Mouse (Mus musculus): ENCODE results near the gene Rfc1.
A peak's percentile ranks its signal among the peaks of the same experiment; 100 is the strongest.
"Not testable (repeated sequence)": the region's sequence is repeated elsewhere in the genome, so short reads cannot be mapped to it uniquely, and the experiment has no call there.

Rfc1 gene

DNA sequence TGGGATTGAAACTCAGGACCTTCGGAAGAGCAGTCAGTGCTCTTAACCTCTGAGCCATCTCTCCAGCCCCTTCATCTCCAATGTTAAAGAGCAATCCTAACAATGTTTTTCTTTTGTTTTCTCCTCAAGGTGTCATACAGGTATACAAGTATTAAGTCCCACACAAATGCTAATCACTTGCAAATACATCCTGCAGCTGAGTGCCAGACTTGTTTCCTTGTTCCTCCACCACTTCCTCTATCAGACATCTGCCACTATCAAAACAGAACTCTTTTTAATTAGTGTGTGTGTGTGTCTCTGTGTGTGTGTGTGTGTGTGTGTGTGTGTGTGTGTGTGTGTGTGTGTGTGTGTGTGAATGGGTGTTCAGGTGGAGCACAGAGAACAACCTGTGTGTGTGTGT is 35.8 kb downstream of the Rfc1 start:
- not testable (repeated sequence) for DNase-seq (ENCODE audit: low spot score)

DNA sequence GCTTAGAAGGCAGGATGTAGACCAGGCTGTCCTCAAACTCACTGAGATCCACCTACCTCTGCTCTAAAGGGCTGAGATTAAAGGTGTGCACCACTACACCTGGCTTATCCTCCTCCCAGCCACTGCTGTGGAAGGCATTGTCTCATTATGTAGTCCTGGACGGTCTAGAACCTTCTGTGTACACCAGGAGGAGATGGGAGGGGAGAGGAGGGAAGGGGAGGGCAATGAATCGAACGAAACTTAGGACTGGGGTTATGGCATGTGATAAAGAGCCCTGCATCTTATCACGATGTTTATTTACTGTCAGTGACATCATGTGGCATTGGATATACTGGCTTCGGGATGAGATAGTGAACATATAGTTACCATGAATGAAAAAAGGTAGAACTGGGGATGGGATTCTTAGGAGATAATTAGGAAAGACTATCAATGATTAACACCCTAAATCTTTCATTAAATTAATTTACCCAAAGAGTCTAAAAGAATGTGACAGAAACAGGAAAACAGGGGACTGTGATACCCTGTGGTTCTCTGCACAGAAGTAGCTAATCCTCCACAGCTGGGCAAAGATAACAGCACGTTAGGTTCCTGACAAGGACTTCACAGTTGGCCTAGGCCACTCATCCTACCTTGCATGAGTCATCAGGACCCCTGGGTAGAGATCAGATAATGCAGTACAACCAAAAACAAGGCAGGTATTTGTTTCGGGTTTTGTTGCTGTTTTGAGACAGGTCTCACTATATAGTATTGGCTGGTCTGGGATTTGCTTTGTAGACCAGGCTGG is 37.1 kb downstream of the Rfc1 start:
- no peak for DNase-seq (ENCODE audit: low spot score)

DNA sequence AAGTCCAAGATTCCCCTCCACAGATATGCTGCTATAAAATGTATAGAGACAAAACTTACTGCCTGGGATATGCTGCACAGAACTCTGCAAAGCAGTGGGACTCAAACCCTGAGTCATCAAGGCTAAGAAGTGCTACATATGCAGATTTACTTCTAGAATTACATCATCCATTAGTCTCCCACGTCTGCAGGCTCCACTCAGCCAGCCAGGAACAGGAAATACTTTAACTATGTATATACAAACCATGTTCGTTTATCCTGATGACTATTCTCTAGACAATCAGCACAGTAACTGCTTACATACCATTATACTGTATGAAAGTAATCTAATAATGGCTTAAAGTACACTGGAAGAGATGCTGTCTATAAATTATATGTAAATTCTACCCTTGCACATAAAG is 41.2 kb downstream of the Rfc1 start:
- DNase-seq (ENCODE audit: low spot score), result peak; percentile 7

DNA sequence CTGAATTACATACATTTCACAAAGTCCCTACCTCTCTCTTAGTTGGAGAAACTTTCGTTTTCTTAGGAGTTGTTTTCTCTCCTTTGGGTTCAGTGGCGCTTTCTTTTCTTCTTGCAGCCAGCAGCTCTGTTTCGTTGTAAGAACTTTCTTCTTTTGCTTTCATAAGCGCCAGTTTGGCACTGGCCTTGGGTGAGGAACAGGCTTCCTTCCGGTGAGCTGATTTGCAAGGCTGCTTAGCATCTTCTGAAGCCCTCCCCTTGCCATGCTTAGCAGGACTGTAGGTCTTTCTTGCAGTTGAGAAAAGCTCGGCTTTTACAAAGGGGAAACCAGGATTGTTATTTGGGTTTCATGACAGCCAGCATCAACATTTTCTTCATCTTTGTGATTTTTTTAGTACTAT is 41.8 kb downstream of the Rfc1 start:
- no peak for DNase-seq (ENCODE audit: low spot score)

DNA sequence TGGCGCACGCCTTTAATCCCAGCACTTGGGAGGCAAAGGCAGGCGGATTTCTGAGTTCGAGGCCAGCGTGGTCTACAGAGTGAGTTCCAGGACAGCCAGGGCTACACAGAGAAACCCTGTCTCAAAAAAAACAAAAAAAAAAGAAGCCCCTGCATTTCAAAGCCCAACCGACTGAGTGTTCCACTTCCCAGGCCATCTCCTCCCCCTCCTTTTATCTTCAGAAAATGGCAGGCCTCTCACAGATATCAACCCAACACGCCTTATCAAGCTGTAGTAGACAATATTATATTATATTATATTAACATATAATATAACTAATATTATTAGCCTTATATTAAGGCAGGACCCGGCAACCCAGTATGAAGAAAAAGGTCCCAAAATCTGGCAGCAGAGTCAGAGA is 46.5 kb downstream of the Rfc1 start:
- not testable (repeated sequence) for DNase-seq (ENCODE audit: low spot score)

DNA sequence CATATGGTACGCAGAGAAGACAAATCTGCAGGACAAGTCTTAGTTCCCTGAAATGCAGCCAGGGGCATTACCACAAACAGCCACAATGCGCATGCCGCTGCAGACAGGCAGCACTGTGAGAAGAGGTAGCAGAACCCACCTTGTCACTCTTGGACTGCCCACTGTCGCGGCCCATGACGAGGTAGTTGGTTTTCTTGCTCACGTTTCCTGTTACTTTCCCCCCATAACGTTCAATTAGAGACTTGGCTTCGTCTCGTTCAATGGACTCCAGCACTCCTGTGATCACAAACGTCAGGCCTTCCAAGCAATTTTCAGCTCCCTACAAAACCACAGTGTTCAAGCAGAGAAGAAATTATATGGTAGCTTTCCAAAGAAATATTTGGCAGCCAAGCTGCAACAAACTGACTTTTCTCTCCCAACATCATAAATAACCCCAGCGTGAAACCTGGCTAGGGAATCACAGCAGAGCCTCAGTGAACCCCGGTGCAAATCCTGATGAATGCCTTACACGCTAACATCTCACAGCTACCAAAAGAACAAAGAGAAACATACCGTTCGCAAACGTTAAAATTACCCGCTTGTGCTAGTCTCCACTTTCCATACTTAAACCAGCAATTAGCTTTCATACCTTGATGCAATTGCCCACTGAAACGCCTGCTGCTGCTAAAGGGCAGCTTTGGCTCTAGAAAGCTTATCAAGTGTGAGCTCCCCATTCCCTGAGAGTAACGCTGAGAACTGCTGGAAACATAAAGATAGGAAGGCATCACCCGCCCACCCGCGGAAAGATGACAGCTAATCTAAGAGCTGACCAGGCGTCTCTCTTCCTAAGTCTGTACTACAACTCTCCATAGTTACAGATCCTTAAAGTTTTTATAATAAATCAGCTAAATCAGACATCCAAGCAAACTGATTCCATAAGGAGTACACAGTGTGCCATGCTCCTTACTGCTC is 47.4 kb downstream of the Rfc1 start:
- no peak for DNase-seq (ENCODE audit: low spot score)

DNA sequence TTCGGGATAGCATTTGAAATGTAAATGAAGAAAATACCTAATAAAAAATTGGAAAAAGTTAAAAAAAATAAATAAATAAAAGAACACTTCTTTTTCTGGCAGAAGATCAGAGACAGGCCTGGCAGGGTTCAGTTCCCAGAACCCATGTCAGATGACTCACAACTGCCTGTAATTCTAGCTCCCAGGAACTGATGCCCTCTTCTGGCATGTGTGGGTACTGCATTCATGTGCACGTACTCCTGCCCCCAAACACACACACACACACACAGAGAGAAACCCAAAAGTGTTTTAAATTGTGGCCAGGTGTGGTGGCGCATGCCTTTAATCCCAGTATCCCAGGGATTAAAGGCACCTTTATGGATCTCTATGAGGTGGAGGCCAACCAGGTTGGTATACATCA is 51.3 kb downstream of the Rfc1 start:
- DNase-seq (ENCODE audit: low spot score), result no peak

DNA sequence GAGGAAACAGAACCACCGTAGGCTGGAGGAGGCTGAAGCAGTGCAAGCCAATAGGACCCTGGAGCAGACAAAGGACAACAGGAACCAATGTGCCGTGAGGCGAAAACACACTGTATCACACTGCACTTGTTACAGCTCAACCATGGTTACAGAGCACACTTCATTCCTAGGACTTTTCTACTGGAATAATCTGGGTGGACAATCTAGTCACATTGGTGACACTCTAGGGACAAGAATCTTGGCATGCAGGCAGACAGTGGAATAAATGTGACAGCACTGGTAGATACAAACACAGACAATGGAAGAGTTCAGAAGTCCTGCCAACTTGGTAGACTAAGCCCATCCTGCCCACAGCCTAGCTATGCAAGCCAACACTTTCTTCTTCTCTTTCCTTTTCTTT is 54.3 kb downstream of the Rfc1 start:
- no peak for DNase-seq (ENCODE audit: low spot score)

DNA sequence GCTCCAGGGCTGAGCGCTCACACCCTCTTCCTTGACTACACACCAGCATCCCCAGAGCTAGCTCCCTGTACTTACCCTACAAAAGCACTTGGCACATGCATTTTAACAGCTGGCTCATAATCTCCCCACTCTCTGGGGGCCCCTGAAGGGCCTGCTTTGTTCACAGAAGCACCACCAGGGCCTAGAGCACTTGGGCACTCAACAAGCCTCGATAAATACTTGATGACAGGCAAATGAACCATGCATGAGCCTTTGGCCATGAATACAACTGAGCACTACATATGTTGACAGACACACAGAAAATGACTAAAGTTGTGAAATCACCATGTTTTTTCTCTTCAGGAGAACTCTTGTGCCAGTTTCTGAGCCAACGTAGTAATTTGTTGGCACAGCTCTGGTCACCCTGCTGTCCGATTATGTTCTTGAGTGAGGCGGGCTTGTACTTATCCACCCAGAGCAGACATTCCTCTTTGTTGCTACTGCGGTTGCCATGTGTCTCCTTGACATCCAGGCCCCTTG is 56.3 kb downstream of the Rfc1 start:
- no peak for DNase-seq (ENCODE audit: low spot score)

DNA sequence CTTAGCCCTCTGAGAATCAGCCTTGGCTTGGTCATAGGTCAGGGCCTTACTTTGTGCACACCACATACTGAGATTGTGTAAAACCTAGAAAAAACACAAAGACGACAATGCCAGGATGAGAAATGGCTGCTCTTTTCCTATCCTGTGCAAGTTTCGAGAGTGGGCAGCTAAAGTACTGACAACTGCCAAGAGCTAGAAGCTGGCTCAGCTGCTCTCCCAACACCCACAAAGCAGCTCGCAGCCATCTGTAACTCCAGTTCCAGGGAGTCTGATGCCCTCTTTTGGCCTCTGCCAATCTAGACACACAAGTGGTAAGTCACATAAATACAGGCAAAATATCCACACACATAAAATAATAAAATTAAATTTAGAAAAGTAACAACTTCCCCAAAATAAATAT is 61.5 kb downstream of the Rfc1 start:
- DNase-seq (ENCODE audit: low spot score), result no peak

DNA sequence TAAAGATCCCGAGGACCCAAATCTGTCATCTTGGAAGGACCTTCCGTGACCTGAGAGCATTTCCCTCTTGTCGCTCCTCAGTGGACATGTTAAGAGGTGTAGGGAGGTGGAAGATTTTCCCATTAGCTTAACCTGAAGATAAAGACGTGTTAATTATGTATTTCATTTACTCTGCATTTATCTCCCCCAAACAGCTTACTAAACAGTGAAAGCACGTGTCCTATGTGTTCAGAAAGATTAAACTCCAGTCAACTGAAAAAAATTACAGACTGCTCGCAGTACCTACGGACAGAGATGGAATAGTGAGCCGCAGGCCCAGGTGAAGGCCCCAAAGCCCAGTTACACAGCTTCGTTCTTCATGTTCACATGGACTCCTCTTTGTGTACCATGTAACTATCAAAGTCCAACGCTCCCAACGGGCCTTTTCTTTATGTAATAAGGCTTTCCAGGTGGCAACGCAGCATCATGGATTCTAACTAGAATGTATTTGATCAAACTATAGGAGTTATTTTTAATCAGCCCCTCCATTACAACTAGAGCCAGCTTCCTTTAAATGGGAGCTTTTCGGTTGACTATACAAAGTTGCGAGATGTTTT is 77.5 kb downstream of the Rfc1 start:
- DNase-seq (ENCODE audit: low spot score), result no peak

DNA sequence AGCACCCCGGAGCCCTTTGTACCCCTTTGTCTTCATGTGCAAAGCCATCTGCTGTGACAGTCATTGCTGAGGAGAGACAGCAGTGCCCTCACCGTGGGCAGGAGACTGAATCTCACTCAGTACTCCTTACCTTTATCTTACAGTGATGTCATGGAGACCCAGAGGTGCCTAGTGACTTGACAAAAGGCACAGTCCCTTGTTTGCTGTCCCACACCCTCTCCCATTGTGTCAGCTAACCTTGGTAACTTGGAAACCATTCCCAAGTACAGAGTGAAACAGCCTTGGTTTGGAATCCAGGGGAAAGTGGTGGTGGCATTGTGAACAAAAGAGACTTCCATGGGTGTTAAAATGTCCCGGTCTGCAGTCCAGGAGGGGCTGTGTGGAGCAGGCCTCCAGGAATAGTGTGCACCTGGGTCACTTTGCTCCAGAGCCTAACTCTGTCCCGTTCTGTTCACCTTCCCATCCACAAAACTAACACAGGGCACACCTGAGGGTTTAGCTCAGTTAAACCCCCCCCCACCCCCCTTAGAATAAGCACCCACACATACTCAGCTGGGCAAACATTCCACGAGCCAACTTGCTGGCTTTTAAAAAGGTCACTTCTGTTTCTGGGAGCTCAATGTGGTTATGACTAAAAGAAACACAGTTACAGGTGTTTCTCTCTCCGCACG is 85.2 kb downstream of the Rfc1 start:
- no peak for DNase-seq (ENCODE audit: low spot score)

DNA sequence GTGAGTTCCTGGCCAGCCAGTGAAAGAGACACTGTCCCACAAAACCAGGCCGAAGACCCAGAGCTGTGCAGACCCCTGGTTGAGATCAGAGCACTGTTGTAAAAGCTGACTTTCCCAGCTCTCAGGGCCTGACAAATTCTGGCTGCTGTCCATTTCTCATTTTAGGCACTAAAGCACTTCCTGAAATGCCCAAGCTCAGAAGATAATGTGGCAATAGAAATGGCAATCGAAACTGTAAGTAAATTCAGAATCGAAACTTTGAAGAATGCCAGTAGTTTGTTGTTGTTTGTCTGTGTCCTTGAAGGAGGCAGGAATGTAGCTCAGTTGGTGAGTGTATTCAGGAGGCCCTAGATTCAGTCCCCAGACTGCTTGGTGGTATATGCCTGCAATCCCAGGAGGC is 88.2 kb downstream of the Rfc1 start:
- DNase-seq (ENCODE audit: low spot score), result no peak

DNA sequence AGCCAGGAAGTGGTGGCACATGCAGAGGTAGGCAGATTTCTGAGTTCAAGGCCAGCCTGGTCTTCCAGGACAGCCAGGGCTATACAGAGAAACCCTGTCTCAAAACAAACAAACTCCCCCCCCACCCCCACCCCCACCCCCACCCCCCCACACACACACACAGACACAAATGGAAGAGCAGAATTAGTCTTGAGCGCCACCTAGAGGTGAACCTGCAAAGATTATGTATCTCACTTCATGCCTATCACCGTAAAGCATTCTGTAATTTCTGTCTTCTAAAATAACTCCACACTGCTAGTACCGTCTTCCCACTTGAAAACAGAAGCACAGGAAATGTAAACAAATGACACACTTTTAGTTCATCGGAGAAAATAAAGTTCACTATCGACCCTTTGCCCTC is 92.7 kb downstream of the Rfc1 start:
- DNase-seq (ENCODE audit: low spot score), result peak; percentile 44

DNA sequence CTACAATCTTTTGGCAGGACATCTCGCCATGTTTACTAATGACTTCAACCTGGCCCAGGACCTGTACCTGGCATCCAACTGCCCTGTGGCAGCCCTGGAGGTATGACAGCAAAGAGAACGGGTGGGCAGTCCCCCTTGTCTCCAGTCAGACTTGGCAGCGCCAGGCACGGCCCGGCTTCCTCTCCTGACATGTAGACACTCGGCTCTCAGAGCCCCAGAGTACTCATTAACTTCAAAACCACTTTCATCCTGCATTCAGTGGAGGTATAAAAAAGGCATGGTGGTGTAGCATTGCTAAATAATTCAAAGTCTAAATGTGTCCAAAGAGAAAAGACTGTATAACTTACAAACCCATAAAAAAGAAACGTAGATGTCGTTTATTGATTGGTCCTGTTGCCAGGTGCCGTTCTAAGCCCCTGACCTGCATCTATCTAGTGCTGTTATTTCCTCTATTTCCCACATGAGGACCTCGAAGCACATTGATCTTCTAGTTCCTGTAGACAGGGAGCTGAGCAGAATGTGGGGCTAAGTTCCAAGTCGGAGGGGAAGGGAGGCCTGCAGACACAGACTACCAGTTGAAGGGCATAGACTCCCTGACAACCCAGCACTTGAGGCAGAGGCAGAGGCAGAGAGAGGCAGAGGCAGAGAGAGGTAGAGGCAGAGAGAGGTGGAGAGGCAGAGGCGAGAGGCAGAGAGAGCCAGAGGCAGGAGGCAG is 104.0 kb downstream of the Rfc1 start:
- DNase-seq (ENCODE audit: low spot score), result no peak

DNA sequence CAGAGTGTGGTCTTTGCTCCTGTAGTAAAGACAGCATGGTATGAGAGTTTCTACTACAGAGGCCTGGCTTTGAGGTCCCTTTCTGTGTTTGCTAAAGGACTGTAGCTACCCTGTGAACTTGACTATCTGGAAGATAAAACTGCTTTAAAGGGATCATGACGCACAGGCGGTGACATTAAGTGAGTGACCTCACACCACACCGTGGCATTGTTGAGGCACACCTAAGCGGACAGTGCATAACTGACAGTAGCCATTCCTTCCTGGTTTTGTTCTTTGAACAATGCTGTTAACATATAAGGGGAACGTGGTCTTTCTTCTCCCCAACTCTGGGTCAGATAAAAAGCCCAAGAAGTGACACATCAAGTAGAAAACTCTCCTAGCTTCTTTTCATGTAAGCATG is 111.4 kb downstream of the Rfc1 start:
- DNase-seq (ENCODE audit: low spot score), result no peak

DNA sequence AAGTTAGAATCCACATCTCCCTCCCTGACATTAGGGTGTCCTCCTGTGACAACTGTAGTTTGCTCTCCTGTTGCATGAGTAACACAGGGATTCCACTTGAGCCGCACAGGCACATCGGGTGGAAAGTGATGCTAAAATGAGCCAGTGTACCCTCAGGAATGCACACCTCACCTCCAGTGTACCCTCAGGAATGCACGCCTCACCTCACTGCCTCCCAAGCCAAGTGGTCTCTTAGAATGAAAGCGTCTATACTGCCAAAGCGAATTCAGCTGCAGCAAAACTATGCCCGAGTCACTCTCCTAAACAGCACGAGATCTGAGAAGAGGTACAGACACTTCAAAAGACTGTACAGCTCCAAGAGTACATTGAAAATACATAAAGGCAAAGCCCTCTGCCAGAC is 114.4 kb downstream of the Rfc1 start:
- no peak for DNase-seq (ENCODE audit: low spot score)

DNA sequence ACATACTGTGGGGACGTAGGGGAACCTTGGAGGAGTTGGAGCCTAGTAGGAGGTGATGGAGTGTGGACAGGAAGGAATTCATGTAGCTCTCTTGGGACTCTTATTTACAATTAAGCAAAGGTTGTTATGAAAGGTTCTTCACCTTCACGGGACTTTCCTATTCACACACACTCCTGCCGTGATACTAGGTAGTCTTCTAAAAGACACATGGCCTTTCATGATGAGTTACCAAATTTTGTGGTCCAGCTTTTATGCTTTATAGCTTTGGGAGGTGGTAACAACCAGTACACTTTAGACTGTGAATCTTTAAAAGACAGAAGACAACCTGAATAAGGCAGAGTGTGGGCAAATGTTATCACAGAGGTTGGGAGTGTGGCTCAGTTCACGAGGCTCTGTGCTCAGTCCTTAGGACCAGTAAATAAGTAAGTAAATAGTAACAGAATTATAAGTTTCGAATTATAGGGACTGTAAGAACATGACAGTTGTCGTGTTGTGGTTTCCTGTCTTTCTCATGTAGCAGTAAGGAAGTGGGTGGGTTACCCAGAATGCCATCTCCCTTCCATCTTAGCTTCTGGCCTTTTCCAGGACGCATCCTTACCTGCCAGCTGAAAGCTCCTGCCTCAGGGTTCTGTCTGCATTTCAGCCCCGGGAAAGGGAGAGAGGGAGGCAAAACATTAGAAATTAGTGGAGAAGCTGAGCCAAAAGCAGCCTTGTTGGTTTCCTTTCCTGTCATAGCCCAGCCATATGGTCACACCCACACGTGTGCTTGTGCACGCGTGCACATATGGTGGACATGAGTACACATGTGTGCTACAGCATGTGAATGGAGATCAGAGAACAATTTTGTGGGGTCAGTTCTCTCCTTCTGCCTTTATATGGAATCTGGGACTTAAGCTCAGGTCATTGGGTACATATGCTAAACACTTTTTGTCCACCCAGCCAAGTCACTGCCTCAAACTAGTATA is 117.9 kb downstream of the Rfc1 start:
- DNase-seq (ENCODE audit: low spot score), result no peak

DNA sequence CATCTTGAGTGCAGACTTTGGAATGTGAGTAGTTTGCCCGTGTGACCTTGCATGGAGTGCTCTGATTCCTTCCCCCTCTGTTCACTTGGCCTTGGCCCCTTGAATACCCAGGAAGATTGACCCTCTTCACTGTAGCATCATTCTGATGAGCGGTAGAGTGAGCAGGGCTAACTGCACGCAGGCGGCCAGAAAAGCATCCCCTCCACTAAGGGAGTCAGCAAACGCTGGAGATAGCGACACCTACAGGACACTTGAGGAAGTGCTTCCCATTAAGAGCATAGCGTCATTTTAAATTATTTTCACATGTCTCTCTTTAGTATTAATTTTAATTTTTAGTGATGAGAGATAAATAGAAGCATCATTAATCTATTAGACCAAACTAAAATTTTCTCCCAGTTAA is 122.1 kb downstream of the Rfc1 start:
- DNase-seq (ENCODE audit: low spot score), result no peak

Measured in MN1 (cell line).